ENCODE assay signal across 20 mouse cellular contexts in the genomic region with DNA sequence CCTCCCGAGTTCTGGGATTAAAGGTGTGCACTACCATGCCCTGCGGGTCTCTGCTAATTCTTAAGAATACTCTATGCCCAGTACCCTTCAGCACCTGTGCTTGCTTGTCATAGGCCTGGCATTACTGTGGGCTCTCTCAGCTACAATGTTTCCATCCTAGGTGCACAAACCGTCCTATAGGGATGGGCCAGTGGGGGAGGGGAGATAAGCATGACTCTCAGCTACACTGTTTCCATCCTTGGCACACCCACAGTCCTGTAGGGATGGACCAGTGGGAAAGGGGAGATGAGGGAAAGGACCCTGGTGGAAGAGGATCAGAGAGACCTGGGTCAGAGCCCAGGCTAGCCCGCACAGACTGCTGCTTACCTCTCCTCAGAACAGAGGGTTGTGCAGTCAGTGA. TPM values are rescaled to one million over a fixed set of nuclear protein-coding genes. Genes with fewer than 3 reads are reported as not detected.
"Had no signal": no experiment of that assay in that cellular context is flagged by ENCODE, and none has a peak within 500 bp of the region (broad histone marks: within the 10 kb centered on the region; RNA-seq: fewer than 3 reads in every experiment).

No protein-coding gene starts in this region.

- H3K27me3 ChIP-seq: midbrain, embryonic 13.5 days; neural tube, embryonic 15.5 days had no signal

- H3K4me3 ChIP-seq: midbrain, embryonic 10.5 days; midbrain, embryonic 13.5 days; myocyte; neural tube, embryonic 13.5 days; neural tube, embryonic 15.5 days had no signal

- H3K4me1 ChIP-seq: midbrain, embryonic 10.5 days; midbrain, embryonic 13.5 days; neural tube, embryonic 13.5 days; neural tube, embryonic 15.5 days had no signal

- H3K9me3 ChIP-seq: midbrain, embryonic 10.5 days; midbrain, embryonic 13.5 days; neural tube, embryonic 13.5 days; neural tube, embryonic 15.5 days had no signal

- H3K36me3 ChIP-seq: midbrain, embryonic 10.5 days; midbrain, embryonic 13.5 days; neural tube, embryonic 13.5 days; neural tube, embryonic 15.5 days had no signal

- DNase-seq: lung, adult 18-20 months; lung, embryonic 14.5 days; lung, postnatal 10 days; lung, postnatal 4 days; right cerebral cortex, postnatal 14 days; spleen, adult 18-20 months; thymus, adult 18-20 months; thymus, postnatal 14 days; thymus, postnatal 36 days had no signal

- H3K4me2 ChIP-seq: lung, embryonic 14.5 days; midbrain, embryonic 13.5 days; neural tube, embryonic 13.5 days; neural tube, embryonic 15.5 days had no signal

- H3K9ac ChIP-seq: liver, embryonic 14.5 days; lung, embryonic 14.5 days; midbrain, embryonic 13.5 days; neural tube, embryonic 13.5 days; neural tube, embryonic 15.5 days had no signal

- ATAC-seq: midbrain, embryonic 13.5 days; midbrain, embryonic 16.5 days had no signal

- H3K27ac ChIP-seq: liver, embryonic 14.5 days; midbrain, embryonic 10.5 days; midbrain, embryonic 13.5 days; neural tube, embryonic 13.5 days; neural tube, embryonic 15.5 days had no signal

RNA-seq across cellular contexts. Expression of a gene that starts 4.6 kb away (rescaled TPM):
- total RNA-seq: megakaryocyte-erythroid progenitor cell, adult 5-6 weeks had no signal
- polyA plus RNA-seq: liver, embryonic 16.5 days; midbrain, embryonic 13.5 days; midbrain, embryonic 16.5 days; neural tube, embryonic 11.5 days; neural tube, embryonic 13.5 days; neural tube, embryonic 15.5 days had no signal

RNA-seq across cellular contexts. Expression of a gene that starts 6.3 kb away (rescaled TPM):
- total RNA-seq: megakaryocyte, adult 5-6 weeks; megakaryocyte-erythroid progenitor cell, adult 5-6 weeks had no signal
- polyA plus RNA-seq: liver, embryonic 14.5 days; liver, embryonic 16.5 days; neural tube, embryonic 11.5 days had no signal
